Mouse (Mus musculus) stomach, embryonic 16.5 days (tissue): ENCODE results near the gene Txndc8. TPM values are rescaled to one million over a fixed set of nuclear protein-coding genes. Genes with fewer than 3 reads are reported as not detected.

ENCODE experiments used
- ATAC-seq: fragments of 200-750 bp; cut with Nextera tagmentation; 2 replicates; pipeline ENCODE4 v1.8.0; 2017; ENCODE audit warnings: moderate number of reproducible peaks, moderate TSS enrichment; ENCODE audit not compliant: insufficient read depth, low FRiP score
- H3K27ac ChIP-seq: fragments of 300-500 bp; sonication (generic); 2 replicates; pipeline ENCODE4 v1.5.1; 2014; ENCODE audit warnings: low read length
- H3K27me3 ChIP-seq: fragments of 300-500 bp; sonication (generic); 2 replicates; pipeline ENCODE4 v1.6.1; 2014; ENCODE audit warnings: low read length, control low read depth, mixed read lengths; ENCODE audit not compliant: control insufficient read depth, insufficient read depth
- H3K36me3 ChIP-seq: fragments of 300-500 bp; sonication (generic); 2 replicates; pipeline ENCODE4 v1.6.1; 2014; ENCODE audit warnings: low read length; ENCODE audit not compliant: control insufficient read depth, insufficient read depth
- H3K4me1 ChIP-seq: fragments of 300-500 bp; sonication (generic); 2 replicates; pipeline ENCODE4 v1.6.1; 2014; ENCODE audit warnings: low read length, control low read depth, mixed read lengths; ENCODE audit not compliant: control insufficient read depth, insufficient read depth
- H3K4me2 ChIP-seq: fragments of 300-500 bp; sonication (generic); 2 replicates; pipeline ENCODE4 v1.6.1; 2014; ENCODE audit warnings: low read depth, low read length, mixed read lengths
- H3K4me3 ChIP-seq: fragments of 300-500 bp; sonication (generic); replicated peaks from 2 replicates; pipeline ENCODE4 v1.5.1; 2014; ENCODE audit warnings: mild to moderate bottlenecking, low read length
- H3K9ac ChIP-seq: fragments of 300-500 bp; sonication (generic); 2 replicates; pipeline ENCODE4 v1.6.1; 2014; ENCODE audit warnings: low read length
- H3K9me3 ChIP-seq: fragments of 300-500 bp; sonication (generic); replicated peaks from 2 replicates; pipeline ENCODE4 v1.6.1; 2016; ENCODE audit warnings: low read length, control low read depth; ENCODE audit not compliant: control insufficient read depth
- WGBS: fragments of 180-500 bp; shearing (Covaris S2); extraction: QIAGEN DNeasy Blood & Tissue Kit; methylation state at CpG from one replicate; pipeline ENCODE4 v1.1.7; 2014; 5-methylcytosine and 5-hydroxymethylcytosine counted together
- polyA plus RNA-seq: library from polyadenylated mRNA; unstranded; fragments of >200 nt; fragmentation: Nextera tagmentation; extraction: Ambion mirVana; gene quantifications from 2 replicates; pipeline ENCODE4 v1.2.1, GENCODE M21; 2015

The Txndc8 gene
- polyA plus RNA-seq, 1 experiment from 2014 or later = not detected

DNA sequence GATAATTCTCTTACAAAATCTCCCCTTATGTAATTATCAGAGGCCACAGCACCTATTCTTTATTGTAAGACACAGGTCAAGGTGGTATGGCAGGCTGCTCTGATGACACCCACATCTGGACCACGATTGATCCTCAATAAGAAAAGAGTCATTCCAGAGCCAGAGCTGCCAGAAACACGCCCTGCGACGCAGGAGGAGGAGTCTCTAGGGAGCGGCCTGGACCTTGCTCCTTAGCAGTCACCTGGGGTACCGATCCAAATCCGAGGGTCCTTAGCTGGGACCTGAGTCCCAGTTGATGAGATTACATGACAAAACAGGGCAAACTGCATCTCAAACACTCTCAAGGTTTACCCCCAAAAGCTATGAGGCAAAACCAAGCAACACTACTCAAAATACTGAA, 55.1 kb downstream of the Txndc8 start:
- Histone ChIP-seq H3K27ac (no peak overlapping the region), H3K4me2 (peak overlapping the region; percentile 59), H3K27me3 (no peaks in the 10 kb centered on the region), H3K9ac (no peak overlapping the region), H3K36me3 (peaks cover 23% of the 10 kb centered on the region), H3K9me3 (0 out of 2 replicates have a peak, but pooled peaks cover 4% of the 10 kb centered on the region), H3K4me1 (peaks cover 19% of the 10 kb centered on the region; the same call in 1 of the 2 replicates), H3K4me3 (peak overlapping the region; percentile 1; the same call in 1 of the 2 replicates)
- ATAC-seq = no peak
- WGBS = 92% methylated on average over 7 of the region's 7 CpGs

GRCm38 (mm10) chr4:57952891-57953290, 56.0 kb downstream of the Txndc8 start:
- Histone ChIP-seq H3K9me3 (0 out of 2 replicates have a peak, but pooled peaks cover 4% of the 10 kb centered on the region), H3K4me3 (no peak overlapping the region), H3K4me2 (no peak overlapping the region), H3K4me1 (peaks cover 19% of the 10 kb centered on the region; the same call in 1 of the 2 replicates), H3K36me3 (peaks cover 23% of the 10 kb centered on the region), H3K27me3 (no peaks in the 10 kb centered on the region), H3K27ac (no peak overlapping the region), H3K9ac (no peak overlapping the region)
- no peak for ATAC-seq
- whole genome bisulfite sequencing = 85% methylated on average over 1 of the region's 1 CpGs

DNA sequence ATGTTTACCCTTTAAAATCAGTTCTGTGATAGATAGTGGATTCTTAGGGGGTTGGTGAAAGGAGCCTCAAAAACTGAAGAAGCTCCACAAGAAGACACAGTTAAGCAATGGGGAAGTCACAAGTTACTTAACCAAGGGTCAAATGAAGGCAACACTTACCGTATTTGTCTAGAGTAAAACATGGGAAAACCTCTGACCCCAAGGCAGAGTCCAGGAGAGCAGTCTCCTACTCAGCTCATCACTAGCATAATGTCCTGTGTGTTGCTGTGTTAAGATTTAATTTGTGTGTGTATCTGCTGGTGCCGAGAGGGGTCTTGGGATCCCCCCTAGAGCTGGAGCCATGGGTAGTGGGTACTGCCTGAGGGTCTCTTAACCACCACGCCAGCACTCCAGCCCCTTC, 56.5 kb downstream of the Txndc8 start:
- peaks cover 18% of the 10 kb centered on the region; the same call in 1 of the 2 replicates for H3K4me1 ChIP-seq

GRCm38 (mm10) chr4:57949866-57950265, 59.1 kb downstream of the Txndc8 start:
- WGBS = 90% methylated on average over 6 of the region's 6 CpGs
- no peak overlapping the region for H3K27ac ChIP-seq
- ATAC-seq = no peak
- peaks cover 9% of the 10 kb centered on the region; the same call in 1 of the 2 replicates for H3K4me1 ChIP-seq
- 0 out of 2 replicates have a peak, but pooled peaks cover 4% of the 10 kb centered on the region for H3K9me3 ChIP-seq
- H3K4me3 ChIP-seq = no peak overlapping the region
- no peaks in the 10 kb centered on the region for H3K27me3 ChIP-seq
- H3K9ac ChIP-seq = no peak overlapping the region
- peaks cover 27% of the 10 kb centered on the region for H3K36me3 ChIP-seq
- no peak overlapping the region for H3K4me2 ChIP-seq

More for the DNA sequence above, 56.5 kb downstream of the Txndc8 start:
- 0 out of 2 replicates have a peak, but pooled peaks cover 4% of the 10 kb centered on the region for H3K9me3 ChIP-seq
- 94% methylated on average over 3 of the region's 3 CpGs for WGBS
- H3K9ac ChIP-seq = no peak overlapping the region
- H3K36me3 ChIP-seq = peaks cover 23% of the 10 kb centered on the region
- H3K4me3 ChIP-seq = no peak overlapping the region
- H3K27ac ChIP-seq = no peak overlapping the region
- H3K27me3 ChIP-seq = no peaks in the 10 kb centered on the region
- ATAC-seq = no peak
- H3K4me2 ChIP-seq = no peak overlapping the region

GRCm38 (mm10) chr4:57947476-57947875, 61.4 kb downstream of the Txndc8 start:
- Histone ChIP-seq H3K27ac (peak overlapping the region; percentile 24; the same call in 1 of the 2 replicates), H3K27me3 (no peaks in the 10 kb centered on the region), H3K36me3 (peaks cover 27% of the 10 kb centered on the region), H3K4me1 (no peaks in the 10 kb centered on the region), H3K9me3 (0 out of 2 replicates have a peak, but pooled peaks cover 4% of the 10 kb centered on the region), H3K4me3 (no peak overlapping the region), H3K4me2 (no peak overlapping the region), H3K9ac (no peak overlapping the region)
- peak; percentile 52; the same call in 1 of the 2 replicates for ATAC-seq
- WGBS = 90% methylated on average over 4 of the region's 4 CpGs

- H3K4me3 ChIP-seq = no peak overlapping the region
- no peak overlapping the region for H3K9ac ChIP-seq
- WGBS = 68% methylated on average over 10 of the region's 10 CpGs
- H3K27ac ChIP-seq = peak overlapping the region; percentile 52; the same call in 1 of the 2 replicates
- no peaks in the 10 kb centered on the region for H3K4me1 ChIP-seq
- H3K36me3 ChIP-seq = peaks cover 26% of the 10 kb centered on the region
- no peaks in the 10 kb centered on the region for H3K27me3 ChIP-seq
- peak; percentile 77 for ATAC-seq
- H3K9me3 ChIP-seq = 0 out of 2 replicates have a peak, but pooled peaks cover 4% of the 10 kb centered on the region
- H3K4me2 ChIP-seq = no peak overlapping the region
Measured at GRCm38 (mm10) chr4:57947036-57947435, 61.9 kb downstream of the Txndc8 start.

DNA sequence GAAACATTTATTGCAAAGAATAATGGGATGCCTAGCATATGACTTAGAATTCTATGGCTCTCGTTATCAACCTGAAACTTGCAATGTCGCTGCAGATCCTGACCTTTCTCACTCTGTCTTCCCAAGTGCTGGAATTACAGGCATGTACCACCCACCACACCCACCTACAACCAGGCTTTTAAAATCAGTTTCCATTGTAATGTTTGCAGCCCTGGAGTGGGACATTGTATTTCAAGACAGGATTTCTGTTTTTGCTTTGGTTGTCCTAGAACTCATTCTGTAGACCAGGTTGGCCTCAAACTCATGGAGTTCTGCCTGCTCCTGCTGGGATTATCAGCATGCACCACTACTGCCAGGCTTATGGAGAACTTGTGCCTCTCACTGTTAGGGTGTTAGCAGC, 66.0 kb downstream of the Txndc8 start:
- Histone ChIP-seq H3K36me3 (0 out of 2 replicates have a peak, but pooled peaks cover 4% of the 10 kb centered on the region), H3K4me3 (no peak overlapping the region), H3K9ac (no peak overlapping the region), H3K27ac (no peak overlapping the region), H3K9me3 (no peaks in the 10 kb centered on the region), H3K27me3 (no peaks in the 10 kb centered on the region), H3K4me1 (no peaks in the 10 kb centered on the region), H3K4me2 (no peak overlapping the region)
- no peak for ATAC-seq
- WGBS = 87% methylated on average over 2 of the region's 2 CpGs

- no peak for ATAC-seq
- H3K27ac ChIP-seq = no peak overlapping the region
- H3K4me1 ChIP-seq = no peaks in the 10 kb centered on the region
- no peaks in the 10 kb centered on the region for H3K9me3 ChIP-seq
- H3K36me3 ChIP-seq = 0 out of 2 replicates have a peak, but pooled peaks cover 4% of the 10 kb centered on the region
- H3K9ac ChIP-seq = no peak overlapping the region
- H3K4me2 ChIP-seq = no peak overlapping the region
- H3K4me3 ChIP-seq = no peak overlapping the region
- WGBS = 78% methylated on average over 4 of the region's 4 CpGs
- H3K27me3 ChIP-seq = no peaks in the 10 kb centered on the region
Measured at GRCm38 (mm10) chr4:57940631-57941030, 68.3 kb downstream of the Txndc8 start.

DNA sequence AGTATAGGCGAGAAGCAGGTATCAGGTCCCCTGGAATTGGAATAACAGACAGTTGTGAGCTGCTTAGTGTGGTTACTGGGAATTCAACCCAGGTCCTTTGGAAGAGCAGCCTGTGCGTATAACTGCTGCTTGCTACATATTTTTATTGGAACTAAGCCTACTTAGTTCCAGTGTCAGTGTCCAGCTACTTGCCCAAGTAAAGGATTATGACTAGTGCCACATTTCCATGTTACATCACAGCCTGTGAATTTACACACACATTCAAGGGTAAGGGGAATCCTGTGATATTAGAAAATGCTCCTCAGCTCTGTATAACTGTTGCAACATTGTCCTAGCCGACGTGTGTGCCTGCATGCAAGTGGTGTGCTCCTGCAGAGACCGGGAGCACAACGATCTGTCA, 71.6 kb downstream of the Txndc8 start:
- Histone ChIP-seq H3K27ac (no peak overlapping the region), H3K9ac (no peak overlapping the region), H3K4me1 (no peaks in the 10 kb centered on the region), H3K36me3 (no peaks in the 10 kb centered on the region), H3K27me3 (no peaks in the 10 kb centered on the region), H3K9me3 (0 out of 2 replicates have a peak, but pooled peaks cover 4% of the 10 kb centered on the region), H3K4me2 (no peak overlapping the region), H3K4me3 (no peak overlapping the region)
- ATAC-seq = no peak
- WGBS = 75% methylated on average over 6 of the region's 6 CpGs
